Mouse (Mus musculus) stomach, postnatal 0 days (tissue): ENCODE data around the gene Zfp982.

Experiments used
- CTCF ChIP-seq: IDR thresholded peaks from 2 replicates; pipeline ENCODE4 v1.5.1; 2016; ENCODE audit warnings: antibody characterized with exemption, low read depth, mild to moderate bottlenecking, moderate library complexity
- EP300 ChIP-seq: optimal IDR thresholded peaks from 2 replicates; pipeline ENCODE3; 2016; ENCODE audit warnings: antibody characterized with exemption

DNA sequence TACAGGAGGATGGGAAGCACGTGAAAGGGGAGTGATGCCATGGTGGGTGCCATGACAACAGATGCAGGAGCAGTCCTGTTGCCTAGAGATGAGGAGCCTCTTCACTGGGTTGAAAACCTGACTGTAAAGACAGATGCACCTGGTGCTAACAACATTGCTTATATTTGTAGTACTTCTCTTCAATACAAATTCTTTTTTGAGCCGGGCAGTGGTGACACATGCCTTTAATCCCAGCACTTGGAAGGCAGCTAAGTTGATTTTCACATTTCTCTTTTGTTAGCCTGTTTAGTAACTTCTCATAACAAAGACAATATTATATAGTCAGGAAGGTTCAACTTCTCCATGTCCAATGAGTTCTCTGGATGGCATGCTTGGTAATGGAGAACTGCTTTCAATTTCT is 26.8 kb downstream of the Zfp982 start:
- TF ChIP-seq CTCF (no peak), EP300 (no peak)
